Mouse (Mus musculus): ENCODE results near the gene Rev1. TPM values are rescaled to one million over a fixed set of nuclear protein-coding genes. Genes with fewer than 3 reads are reported as not detected.

Rev1 gene
- polyA plus RNA-seq, 1 experiment from 2014 or later, result 31.6 TPM

DNA sequence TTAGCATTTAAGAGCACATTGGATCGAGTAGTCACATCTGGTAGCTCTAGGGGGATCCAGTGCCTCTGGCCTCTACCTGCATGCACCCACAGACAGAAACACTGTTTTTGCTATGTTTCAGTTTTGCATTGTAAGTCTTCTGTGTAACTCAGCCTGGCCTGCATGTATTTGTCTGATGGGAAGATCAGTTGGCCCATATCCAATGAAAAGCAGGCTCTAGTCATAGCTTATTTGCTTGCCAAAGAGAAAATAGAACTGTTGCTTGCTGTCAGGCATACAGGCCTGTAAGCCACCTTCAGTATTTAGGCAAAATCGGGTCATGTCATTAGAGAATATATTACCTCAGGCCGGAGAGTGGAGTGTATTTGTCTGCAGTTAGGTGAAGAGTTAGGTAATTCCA is 81.5 kb downstream of the Rev1 start:
- H3K4me2 ChIP-seq, result no peak overlapping the region
- no peak for DNase-seq (ENCODE audit: low spot score, missing footprints)
- H3K27me3 ChIP-seq (ENCODE audit: control insufficient read depth, insufficient read depth, low read length), result no peaks in the 10 kb centered on the region
- H3K9ac ChIP-seq (ENCODE audit: low read length), result no peak overlapping the region
- no peak overlapping the region for H3K27ac ChIP-seq (ENCODE audit: low read depth, low read length)
- H3K4me3 ChIP-seq (ENCODE audit: low read depth, low read length), result no peak overlapping the region
- WGBS, result 94% methylated on average over 3 of the region's 3 CpGs
- no peak for ATAC-seq (ENCODE audit: low FRiP score)
- H3K36me3 ChIP-seq (ENCODE audit: control insufficient read depth, insufficient read depth, low read length), result peaks cover 30% of the 10 kb centered on the region
- H3K9me3 ChIP-seq (ENCODE audit: control insufficient read depth, low read length), result no peaks in the 10 kb centered on the region
- no peaks in the 10 kb centered on the region for H3K4me1 ChIP-seq (ENCODE audit: control insufficient read depth, insufficient read depth, low read length)

DNA sequence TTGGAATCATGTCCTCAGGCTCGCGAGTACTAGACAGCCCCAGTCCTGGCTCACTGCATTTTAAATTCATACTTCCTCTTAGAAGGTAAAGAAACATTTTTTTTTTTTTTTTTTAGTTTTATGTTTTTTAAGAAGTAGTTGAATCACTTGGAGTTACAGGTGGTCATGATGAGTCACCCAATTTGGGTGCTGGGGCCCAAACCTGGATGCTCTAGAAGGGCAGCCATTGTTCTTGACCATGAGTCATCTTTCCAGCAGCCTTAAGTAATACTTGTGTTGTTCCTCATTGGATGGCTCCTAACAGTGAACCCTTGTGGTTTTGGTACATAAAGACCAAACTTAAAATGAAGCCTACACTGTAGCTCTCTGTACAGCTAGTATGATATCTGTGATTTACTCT is 90.7 kb downstream of the Rev1 start:
- ATAC-seq (ENCODE audit: low FRiP score), result no peak
- WGBS, result 98% methylated on average over 2 of the region's 2 CpGs

DNA sequence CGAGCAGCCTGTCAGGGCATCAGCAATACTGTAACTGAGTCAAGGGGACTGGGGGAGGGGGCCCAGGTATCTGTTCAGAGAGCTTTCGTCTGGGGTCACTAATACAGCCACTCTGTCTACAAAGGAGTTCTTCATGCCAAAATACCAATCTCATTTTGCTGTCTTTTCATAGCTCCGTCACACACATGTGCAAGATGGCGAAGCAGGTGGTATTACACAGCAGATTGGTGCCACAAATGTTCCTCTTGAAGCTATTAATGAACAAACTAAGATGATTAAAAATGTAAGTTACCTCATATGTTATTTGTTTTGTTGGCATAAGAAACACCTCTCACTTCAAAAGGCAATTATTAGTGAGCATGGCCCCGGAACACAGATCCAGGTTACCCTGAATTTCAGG is 92.2 kb downstream of the Rev1 start:
- 91% methylated on average over 5 of the region's 5 CpGs for WGBS
- no peaks in the 10 kb centered on the region for H3K27me3 ChIP-seq (ENCODE audit: control insufficient read depth, insufficient read depth, low read length)
- H3K9ac ChIP-seq (ENCODE audit: low read length), result no peak overlapping the region
- no peaks in the 10 kb centered on the region for H3K4me1 ChIP-seq (ENCODE audit: control insufficient read depth, insufficient read depth, low read length)
- peaks cover 11% of the 10 kb centered on the region for H3K36me3 ChIP-seq (ENCODE audit: control insufficient read depth, insufficient read depth, low read length)
- H3K4me3 ChIP-seq (ENCODE audit: low read depth, low read length), result no peak overlapping the region
- no peak for ATAC-seq (ENCODE audit: low FRiP score)
- peak; percentile 76 for DNase-seq (ENCODE audit: low spot score, missing footprints)
- H3K4me2 ChIP-seq, result no peak overlapping the region
- H3K9me3 ChIP-seq (ENCODE audit: control insufficient read depth, low read length), result no peaks in the 10 kb centered on the region
- H3K27ac ChIP-seq (ENCODE audit: low read depth, low read length), result no peak overlapping the region

More for the DNA sequence above, 90.7 kb downstream of the Rev1 start:
- DNase-seq (ENCODE audit: low spot score, missing footprints), result peak; percentile 60
- Histone ChIP-seq H3K4me1 (ENCODE audit: control insufficient read depth, insufficient read depth, low read length) (no peaks in the 10 kb centered on the region), H3K9me3 (ENCODE audit: control insufficient read depth, low read length) (no peaks in the 10 kb centered on the region), H3K4me3 (ENCODE audit: low read depth, low read length) (no peak overlapping the region), H3K4me2 (no peak overlapping the region), H3K27ac (ENCODE audit: low read depth, low read length) (no peak overlapping the region), H3K36me3 (ENCODE audit: control insufficient read depth, insufficient read depth, low read length) (peaks cover 11% of the 10 kb centered on the region), H3K9ac (ENCODE audit: low read length) (no peak overlapping the region), H3K27me3 (ENCODE audit: control insufficient read depth, insufficient read depth, low read length) (no peaks in the 10 kb centered on the region)

DNA sequence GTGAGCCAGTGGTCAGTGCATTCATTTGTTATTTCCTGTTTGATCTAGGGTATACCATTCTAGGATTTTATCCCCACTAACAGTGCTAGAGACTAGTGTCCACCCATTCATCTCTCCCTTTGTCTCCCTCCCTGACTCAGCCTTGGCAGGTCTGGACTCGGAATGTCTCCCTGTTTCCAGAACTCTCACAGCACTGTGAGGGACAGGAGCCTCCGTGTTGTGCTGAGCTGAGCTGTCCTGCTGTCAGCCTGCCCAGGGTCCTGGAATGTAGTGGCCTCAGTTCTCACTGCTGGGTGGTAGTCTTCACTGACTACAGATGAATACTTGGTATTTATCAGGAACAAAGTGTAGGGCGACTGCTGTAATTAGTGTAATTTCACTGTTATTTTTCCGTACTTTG is 94.1 kb downstream of the Rev1 start:
- H3K27me3 ChIP-seq (ENCODE audit: control insufficient read depth, insufficient read depth, low read length), result no peaks in the 10 kb centered on the region
- H3K27ac ChIP-seq (ENCODE audit: low read depth, low read length), result no peak overlapping the region
- 94% methylated on average over 4 of the region's 4 CpGs for WGBS
- H3K36me3 ChIP-seq (ENCODE audit: control insufficient read depth, insufficient read depth, low read length), result 0 out of 2 replicates have a peak, but pooled peaks cover 5% of the 10 kb centered on the region
- H3K4me2 ChIP-seq, result no peak overlapping the region
- no peak overlapping the region for H3K4me3 ChIP-seq (ENCODE audit: low read depth, low read length)
- H3K4me1 ChIP-seq (ENCODE audit: control insufficient read depth, insufficient read depth, low read length), result no peaks in the 10 kb centered on the region
- no peaks in the 10 kb centered on the region for H3K9me3 ChIP-seq (ENCODE audit: control insufficient read depth, low read length)
- no peak for DNase-seq (ENCODE audit: low spot score, missing footprints)
- no peak for ATAC-seq (ENCODE audit: low FRiP score)
- no peak overlapping the region for H3K9ac ChIP-seq (ENCODE audit: low read length)

DNA sequence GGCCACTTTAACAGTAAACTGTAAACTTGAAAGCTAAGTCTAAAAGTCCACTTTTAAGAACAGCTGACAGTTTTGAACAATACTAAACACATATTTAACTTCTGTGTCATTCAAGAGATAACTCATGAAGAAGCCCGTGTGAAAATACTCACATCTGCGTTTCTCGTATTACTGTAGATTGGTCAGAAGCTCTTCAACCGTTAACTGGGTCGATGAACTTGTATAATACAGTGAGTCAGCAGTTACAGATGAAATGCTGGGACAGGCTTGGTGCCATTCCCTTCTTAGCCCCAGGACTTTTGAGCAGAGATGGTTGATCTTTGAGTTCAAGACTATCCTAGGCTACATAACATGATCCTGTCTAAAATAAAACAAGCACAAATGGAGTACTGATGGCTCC is 98.2 kb downstream of the Rev1 start:
- Histone ChIP-seq H3K4me3 (ENCODE audit: low read depth, low read length) (no peak overlapping the region), H3K9ac (ENCODE audit: low read length) (no peak overlapping the region), H3K4me2 (no peak overlapping the region), H3K36me3 (ENCODE audit: control insufficient read depth, insufficient read depth, low read length) (no peaks in the 10 kb centered on the region), H3K27me3 (ENCODE audit: control insufficient read depth, insufficient read depth, low read length) (no peaks in the 10 kb centered on the region), H3K9me3 (ENCODE audit: control insufficient read depth, low read length) (no peaks in the 10 kb centered on the region), H3K27ac (ENCODE audit: low read depth, low read length) (no peak overlapping the region), H3K4me1 (ENCODE audit: control insufficient read depth, insufficient read depth, low read length) (no peaks in the 10 kb centered on the region)
- ATAC-seq (ENCODE audit: low FRiP score), result no peak
- DNase-seq (ENCODE audit: low spot score, missing footprints), result no peak
- WGBS, result 92% methylated on average over 5 of the region's 5 CpGs

DNA sequence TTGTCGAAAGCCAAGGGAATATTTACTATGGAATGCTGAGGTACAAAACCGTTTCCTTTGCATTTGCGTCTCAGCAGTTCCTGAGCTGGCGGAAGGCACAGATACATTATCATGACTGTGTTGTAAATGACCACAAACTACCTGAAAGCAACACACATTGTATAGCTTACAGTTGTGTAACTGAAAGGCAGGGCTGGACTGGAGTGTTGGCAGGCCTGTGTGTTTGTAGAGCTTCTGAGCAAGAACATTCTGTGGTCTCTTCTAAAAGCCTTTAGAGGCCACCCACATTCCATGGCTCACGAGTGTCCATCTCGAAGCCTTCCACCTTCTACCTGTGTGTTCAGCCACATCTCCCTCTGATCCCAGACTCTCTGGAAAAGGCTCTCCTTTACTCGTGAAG is 102.3 kb downstream of the Rev1 start:
- no peak overlapping the region for H3K9ac ChIP-seq (ENCODE audit: low read length)
- no peaks in the 10 kb centered on the region for H3K4me1 ChIP-seq (ENCODE audit: control insufficient read depth, insufficient read depth, low read length)
- no peak overlapping the region for H3K4me3 ChIP-seq (ENCODE audit: low read depth, low read length)
- H3K36me3 ChIP-seq (ENCODE audit: control insufficient read depth, insufficient read depth, low read length), result no peaks in the 10 kb centered on the region
- H3K4me2 ChIP-seq, result no peak overlapping the region
- no peaks in the 10 kb centered on the region for H3K9me3 ChIP-seq (ENCODE audit: control insufficient read depth, low read length)
- 96% methylated on average over 7 of the region's 7 CpGs for WGBS
- H3K27me3 ChIP-seq (ENCODE audit: control insufficient read depth, insufficient read depth, low read length), result no peaks in the 10 kb centered on the region
- H3K27ac ChIP-seq (ENCODE audit: low read depth, low read length), result no peak overlapping the region
- no peak for ATAC-seq (ENCODE audit: low FRiP score)
- DNase-seq (ENCODE audit: low spot score, missing footprints), result no peak

DNA sequence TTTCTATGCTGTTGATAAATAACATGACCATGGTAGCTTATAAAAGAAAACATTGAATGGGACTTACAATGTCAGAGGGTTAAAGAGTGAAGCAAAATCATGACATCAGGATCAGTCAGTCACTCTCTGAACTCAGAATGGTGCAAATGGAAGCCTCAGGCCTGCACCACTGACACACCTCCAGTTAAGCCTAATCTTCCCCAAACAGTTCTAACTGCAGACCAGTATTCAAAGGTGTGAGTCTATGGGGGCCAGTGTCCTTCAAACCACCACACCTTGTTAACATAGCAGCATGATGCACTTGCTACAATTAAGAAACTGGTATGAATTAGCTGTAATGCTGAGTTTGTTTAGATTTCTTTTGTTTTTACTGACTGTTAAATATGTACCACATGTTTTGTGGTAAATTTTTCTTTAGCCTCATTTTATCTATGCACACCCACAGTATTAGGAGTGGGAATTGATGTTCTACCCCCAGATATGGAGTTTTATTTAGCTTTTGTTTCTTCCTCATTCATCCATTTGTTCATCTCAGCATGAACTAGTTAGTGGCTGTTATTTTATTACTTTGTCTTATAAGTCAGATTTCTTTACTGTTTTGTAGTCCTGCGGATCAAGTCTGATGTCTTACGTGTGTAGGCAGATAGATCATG is 114.9 kb downstream of the Rev1 start:
- Histone ChIP-seq H3K9ac (ENCODE audit: low read length) (no peak overlapping the region), H3K36me3 (ENCODE audit: control insufficient read depth, insufficient read depth, low read length) (no peaks in the 10 kb centered on the region; the same call in 1 of the 2 replicates), H3K4me1 (ENCODE audit: control insufficient read depth, insufficient read depth, low read length) (no peaks in the 10 kb centered on the region), H3K4me2 (no peak overlapping the region), H3K27ac (ENCODE audit: low read depth, low read length) (no peak overlapping the region), H3K27me3 (ENCODE audit: control insufficient read depth, insufficient read depth, low read length) (no peaks in the 10 kb centered on the region), H3K4me3 (ENCODE audit: low read depth, low read length) (no peak overlapping the region), H3K9me3 (ENCODE audit: control insufficient read depth, low read length) (no peaks in the 10 kb centered on the region)
- no peak for ATAC-seq (ENCODE audit: low FRiP score)
- no peak for DNase-seq (ENCODE audit: low spot score, missing footprints)
- WGBS, result 95% methylated on average over 2 of the region's 2 CpGs

DNA sequence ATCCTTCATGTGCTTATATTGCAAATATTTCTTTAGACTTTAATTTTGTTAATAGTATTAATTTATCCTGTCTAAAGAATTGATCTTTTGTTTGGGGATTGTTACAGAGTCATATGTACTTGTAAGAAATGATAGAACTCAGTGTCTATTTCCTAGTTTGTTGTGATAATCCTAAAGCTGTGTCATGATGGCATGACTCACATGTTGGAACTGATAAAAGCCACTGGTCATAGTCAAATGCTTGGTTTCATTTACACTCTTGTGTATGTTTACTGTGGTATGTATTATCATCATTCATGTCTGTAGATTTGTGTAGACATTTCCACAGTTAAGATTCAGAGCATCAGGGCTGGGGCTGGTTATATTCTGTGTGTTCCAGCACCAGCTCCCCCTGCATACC is 117.1 kb downstream of the Rev1 start:
- Histone ChIP-seq H3K4me1 (ENCODE audit: control insufficient read depth, insufficient read depth, low read length) (no peaks in the 10 kb centered on the region), H3K4me3 (ENCODE audit: low read depth, low read length) (no peak overlapping the region), H3K27me3 (ENCODE audit: control insufficient read depth, insufficient read depth, low read length) (no peaks in the 10 kb centered on the region), H3K9me3 (ENCODE audit: control insufficient read depth, low read length) (no peaks in the 10 kb centered on the region), H3K36me3 (ENCODE audit: control insufficient read depth, insufficient read depth, low read length) (no peaks in the 10 kb centered on the region), H3K9ac (ENCODE audit: low read length) (no peak overlapping the region), H3K4me2 (no peak overlapping the region), H3K27ac (ENCODE audit: low read depth, low read length) (no peak overlapping the region)
- ATAC-seq (ENCODE audit: low FRiP score) (no peak), DNase-seq (ENCODE audit: low spot score, missing footprints) (no peak)

DNA sequence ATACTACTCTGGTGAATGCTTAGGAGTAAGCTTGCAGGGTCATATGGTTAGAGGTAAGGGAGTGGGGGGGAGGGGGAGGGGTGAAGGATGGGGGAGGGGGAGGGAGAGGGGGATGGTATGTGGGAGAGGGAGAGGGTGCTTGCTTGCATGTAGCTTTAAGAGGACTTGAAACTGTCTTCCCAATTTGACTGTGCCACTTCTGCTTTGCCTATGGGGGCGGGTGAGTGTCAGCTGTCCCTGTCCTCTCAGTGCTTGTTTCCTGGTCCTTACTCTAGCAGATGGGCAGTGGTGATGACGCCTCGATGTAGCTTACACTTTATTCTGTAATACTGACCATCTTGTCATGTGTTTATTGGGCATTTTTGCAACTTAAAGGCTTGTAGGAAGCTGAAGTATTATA is 117.5 kb downstream of the Rev1 start:
- no peaks in the 10 kb centered on the region for H3K27me3 ChIP-seq (ENCODE audit: control insufficient read depth, insufficient read depth, low read length)
- ATAC-seq (ENCODE audit: low FRiP score) (no peak), DNase-seq (ENCODE audit: low spot score, missing footprints) (no peak)
- H3K9me3 ChIP-seq (ENCODE audit: control insufficient read depth, low read length), result no peaks in the 10 kb centered on the region
- no peak overlapping the region for H3K4me2 ChIP-seq
- 84% methylated on average over 3 of the region's 3 CpGs for WGBS
- H3K4me1 ChIP-seq (ENCODE audit: control insufficient read depth, insufficient read depth, low read length), result no peaks in the 10 kb centered on the region
- no peak overlapping the region for H3K9ac ChIP-seq (ENCODE audit: low read length)
- H3K27ac ChIP-seq (ENCODE audit: low read depth, low read length), result no peak overlapping the region
- H3K36me3 ChIP-seq (ENCODE audit: control insufficient read depth, insufficient read depth, low read length), result no peaks in the 10 kb centered on the region
- H3K4me3 ChIP-seq (ENCODE audit: low read depth, low read length), result no peak overlapping the region
